Mouse (Mus musculus): ENCODE data around the gene Dennd2d. TPM values are rescaled to one million over a fixed set of nuclear protein-coding genes. Genes with fewer than 3 reads are reported as not detected.

Gene Dennd2d
- polyA plus RNA-seq, 1 experiment from 2014 or later = 24.0 TPM

- no peak for TF ChIP-seq CTCF (IDR thresholded peaks at IDR 0.05; ENCODE audit: low read depth)
- peak; percentile 57 for ATAC-seq
- peak overlapping the region; percentile 92 for H3K27ac ChIP-seq (ENCODE audit: low read depth, low read length)
- H3K9me3 ChIP-seq (ENCODE audit: control insufficient read depth) = no peaks in the 10 kb centered on the region
- peak overlapping the region; percentile 94 for H3K4me2 ChIP-seq (replicated peaks; ENCODE audit: low read depth)
- no peaks in the 10 kb centered on the region for H3K36me3 ChIP-seq (ENCODE audit: control insufficient read depth, insufficient read depth)
- 36% methylated on average over 4 of the region's 4 CpGs for WGBS
- H3K27me3 ChIP-seq (replicated peaks; ENCODE audit: control insufficient read depth, insufficient read depth, low read length) = no peaks in the 10 kb centered on the region
- no peak overlapping the region for H3K9ac ChIP-seq (ENCODE audit: low read depth, low read length)
- H3K4me1 ChIP-seq (replicated peaks; ENCODE audit: control insufficient read depth, insufficient read depth, low read length) = peaks cover 18% of the 10 kb centered on the region; the same call in 1 of the 2 replicates
- H3K4me3 ChIP-seq (ENCODE audit: low read depth, low read length) = peak overlapping the region; percentile 11; the same call in 1 of the 2 replicates
Measured at GRCm38 (mm10) chr3:106483796-106484405, 1.7 kb downstream of the Dennd2d start.

GRCm38 (mm10) chr3:106484861-106485260 is 2.7 kb downstream of the Dennd2d start:
- Histone ChIP-seq H3K9me3 (ENCODE audit: control insufficient read depth) (no peaks in the 10 kb centered on the region), H3K4me1 (replicated peaks; ENCODE audit: control insufficient read depth, insufficient read depth, low read length) (peaks cover 18% of the 10 kb centered on the region; the same call in 1 of the 2 replicates), H3K4me2 (replicated peaks; ENCODE audit: low read depth) (peak overlapping the region; percentile 94), H3K27ac (ENCODE audit: low read depth, low read length) (peak overlapping the region; percentile 92), H3K36me3 (ENCODE audit: control insufficient read depth, insufficient read depth) (no peaks in the 10 kb centered on the region), H3K4me3 (ENCODE audit: low read depth, low read length) (peak overlapping the region; percentile 11; the same call in 1 of the 2 replicates), H3K9ac (ENCODE audit: low read depth, low read length) (no peak overlapping the region), H3K27me3 (replicated peaks; ENCODE audit: control insufficient read depth, insufficient read depth, low read length) (no peaks in the 10 kb centered on the region)
- WGBS = 45% methylated on average over 3 of the region's 3 CpGs
- peak; percentile 9 for ATAC-seq
- no peak for TF ChIP-seq CTCF (IDR thresholded peaks at IDR 0.05; ENCODE audit: low read depth)

GRCm38 (mm10) chr3:106485810-106486209 is 3.6 kb downstream of the Dennd2d start:
- Histone ChIP-seq H3K27ac (ENCODE audit: low read depth, low read length) (peak overlapping the region; percentile 92), H3K4me2 (replicated peaks; ENCODE audit: low read depth) (peak overlapping the region; percentile 94), H3K4me3 (ENCODE audit: low read depth, low read length) (no peak overlapping the region), H3K9me3 (ENCODE audit: control insufficient read depth) (no peaks in the 10 kb centered on the region), H3K9ac (ENCODE audit: low read depth, low read length) (no peak overlapping the region), H3K4me1 (replicated peaks; ENCODE audit: control insufficient read depth, insufficient read depth, low read length) (peaks cover 18% of the 10 kb centered on the region; the same call in 1 of the 2 replicates), H3K36me3 (ENCODE audit: control insufficient read depth, insufficient read depth) (peaks cover 3% of the 10 kb centered on the region; the same call in 1 of the 2 replicates), H3K27me3 (replicated peaks; ENCODE audit: control insufficient read depth, insufficient read depth, low read length) (no peaks in the 10 kb centered on the region)
- ATAC-seq = peak; percentile 44
- 40% methylated on average over 5 of the region's 5 CpGs for WGBS
- TF ChIP-seq CTCF (IDR thresholded peaks at IDR 0.05; ENCODE audit: low read depth) = 0 out of 2 replicates have a peak, but pooled peaks have one; percentile 1

- Histone ChIP-seq H3K4me3 (ENCODE audit: low read depth, low read length) (no peak overlapping the region), H3K9me3 (ENCODE audit: control insufficient read depth) (no peaks in the 10 kb centered on the region), H3K4me2 (replicated peaks; ENCODE audit: low read depth) (0 out of 2 replicates have a peak overlapping the region, but pooled peaks have one; percentile 6), H3K27me3 (replicated peaks; ENCODE audit: control insufficient read depth, insufficient read depth, low read length) (no peaks in the 10 kb centered on the region), H3K4me1 (replicated peaks; ENCODE audit: control insufficient read depth, insufficient read depth, low read length) (peaks cover 25% of the 10 kb centered on the region; the same call in 1 of the 2 replicates), H3K36me3 (ENCODE audit: control insufficient read depth, insufficient read depth) (peaks cover 3% of the 10 kb centered on the region; the same call in 1 of the 2 replicates), H3K27ac (ENCODE audit: low read depth, low read length) (peak overlapping the region; percentile 63), H3K9ac (ENCODE audit: low read depth, low read length) (no peak overlapping the region)
- TF ChIP-seq CTCF (IDR thresholded peaks at IDR 0.05; ENCODE audit: low read depth) = no peak
- 76% methylated on average over 2 of the region's 2 CpGs for WGBS
- no peak for ATAC-seq
Measured at GRCm38 (mm10) chr3:106487551-106487950, 5.3 kb downstream of the Dennd2d start.

- no peak for ATAC-seq
- TF ChIP-seq CTCF (IDR thresholded peaks at IDR 0.05; ENCODE audit: low read depth) = no peak
- H3K27ac ChIP-seq (ENCODE audit: low read depth, low read length) = no peak overlapping the region
- no peaks in the 10 kb centered on the region for H3K27me3 ChIP-seq (replicated peaks; ENCODE audit: control insufficient read depth, insufficient read depth, low read length)
- peaks cover 42% of the 10 kb centered on the region for H3K4me1 ChIP-seq (replicated peaks; ENCODE audit: control insufficient read depth, insufficient read depth, low read length)
- no peak overlapping the region for H3K4me2 ChIP-seq (replicated peaks; ENCODE audit: low read depth)
- no peaks in the 10 kb centered on the region for H3K9me3 ChIP-seq (ENCODE audit: control insufficient read depth)
- H3K9ac ChIP-seq (ENCODE audit: low read depth, low read length) = no peak overlapping the region
- 93% methylated on average over 4 of the region's 4 CpGs for WGBS
- H3K4me3 ChIP-seq (ENCODE audit: low read depth, low read length) = no peak overlapping the region
- H3K36me3 ChIP-seq (ENCODE audit: control insufficient read depth, insufficient read depth) = peaks cover 3% of the 10 kb centered on the region; the same call in 1 of the 2 replicates
Measured at GRCm38 (mm10) chr3:106490239-106490638, 8.0 kb downstream of the Dennd2d start.

- Histone ChIP-seq H3K9ac (ENCODE audit: low read depth, low read length) (no peak overlapping the region), H3K4me2 (replicated peaks; ENCODE audit: low read depth) (no peak overlapping the region), H3K27me3 (replicated peaks; ENCODE audit: control insufficient read depth, insufficient read depth, low read length) (no peaks in the 10 kb centered on the region), H3K36me3 (ENCODE audit: control insufficient read depth, insufficient read depth) (peaks cover 3% of the 10 kb centered on the region; the same call in 1 of the 2 replicates), H3K27ac (ENCODE audit: low read depth, low read length) (peak overlapping the region; percentile 78; the same call in 1 of the 2 replicates), H3K4me3 (ENCODE audit: low read depth, low read length) (no peak overlapping the region), H3K4me1 (replicated peaks; ENCODE audit: control insufficient read depth, insufficient read depth, low read length) (peaks cover 35% of the 10 kb centered on the region), H3K9me3 (ENCODE audit: control insufficient read depth) (no peaks in the 10 kb centered on the region)
- no peak for TF ChIP-seq CTCF (IDR thresholded peaks at IDR 0.05; ENCODE audit: low read depth)
- ATAC-seq = peak; percentile 22
- WGBS = 65% methylated on average over 1 of the region's 1 CpGs
Measured at GRCm38 (mm10) chr3:106492723-106493122, 10.5 kb downstream of the Dennd2d start.
